Mouse (Mus musculus) forebrain, embryonic 16.5 days (tissue): ENCODE results near the gene Nol9. TPM values are rescaled to one million over a fixed set of nuclear protein-coding genes. Genes with fewer than 3 reads are reported as not detected.

Experiments
- ATAC-seq: fragments of 200-750 bp; cut with Nextera tagmentation; 2 replicates; pipeline ENCODE4 v1.8.0; 2017; ENCODE audit warnings: mild to moderate bottlenecking, moderate library complexity
- H3K27ac ChIP-seq: fragments of 300-500 bp; sonication (generic); 2 replicates; pipeline ENCODE4 v1.5.1; 2014; ENCODE audit warnings: low read length, control low read depth
- H3K27me3 ChIP-seq: fragments of 300-500 bp; sonication (generic); replicated peaks from 2 replicates; pipeline ENCODE4 v1.6.1; 2014; ENCODE audit warnings: low read length; ENCODE audit not compliant: control insufficient read depth, insufficient read depth
- H3K36me3 ChIP-seq: fragments of 300-500 bp; sonication (generic); 2 replicates; pipeline ENCODE4 v1.6.1; 2014; ENCODE audit not compliant: control insufficient read depth, insufficient read depth
- H3K4me1 ChIP-seq: fragments of 300-500 bp; sonication (generic); replicated peaks from 2 replicates; pipeline ENCODE4 v1.6.1; 2014; ENCODE audit warnings: low read length; ENCODE audit not compliant: control insufficient read depth, insufficient read depth
- H3K4me2 ChIP-seq: fragments of 300-500 bp; sonication (generic); 2 replicates; pipeline ENCODE4 v1.6.1; 2014; ENCODE audit warnings: mild to moderate bottlenecking, low read length, control low read depth
- H3K4me3 ChIP-seq: fragments of 300-500 bp; sonication (generic); replicated peaks from 2 replicates; pipeline ENCODE4 v1.5.1; 2014; ENCODE audit warnings: mild to moderate bottlenecking, low read length, control low read depth
- H3K9ac ChIP-seq: fragments of 300-500 bp; sonication (generic); replicated peaks from 2 replicates; pipeline ENCODE4 v1.6.1; 2014; ENCODE audit warnings: low read depth, low read length, control low read depth
- H3K9me3 ChIP-seq: fragments of 300-500 bp; sonication (generic); 2 replicates; pipeline ENCODE4 v1.6.1; 2016; ENCODE audit warnings: low read length; ENCODE audit not compliant: control insufficient read depth
- WGBS: fragments of 180-500 bp; shearing (Covaris S2); extraction: QIAGEN DNeasy Blood & Tissue Kit; methylation state at CpG from one replicate; pipeline ENCODE4 v1.1.7; 2014; 5-methylcytosine and 5-hydroxymethylcytosine counted together
- polyA plus RNA-seq: library from polyadenylated mRNA; unstranded; fragments of >200 nt; fragmentation: Nextera tagmentation; extraction: Ambion mirVana; gene quantifications from 2 replicates; pipeline ENCODE4 v1.2.1, GENCODE M21; 2015

Nol9 gene
- polyA plus RNA-seq, 1 experiment from 2014 or later, result 25.1 TPM

GRCm38 (mm10) chr4:152092751-152093293, 53.7 kb downstream of the Nol9 start:
- WGBS, result 60% methylated on average over 8 of the region's 8 CpGs
- Histone ChIP-seq H3K27ac (no peak overlapping the region), H3K4me2 (no peak overlapping the region), H3K9ac (0 out of 2 replicates have a peak overlapping the region, but pooled peaks have one; percentile 9), H3K9me3 (no peaks in the 10 kb centered on the region), H3K36me3 (no peaks in the 10 kb centered on the region), H3K4me3 (no peak overlapping the region), H3K4me1 (peaks cover 14% of the 10 kb centered on the region), H3K27me3 (no peaks in the 10 kb centered on the region)
- ATAC-seq, result no peak

- H3K4me2 ChIP-seq, result no peak overlapping the region
These were observed 55.1 kb downstream of the Nol9 start for GRCm38 (mm10) chr4:152094233-152094632.

GRCm38 (mm10) chr4:152095937-152096910, 57.1 kb downstream of the Nol9 start:
- Histone ChIP-seq H3K4me1 (peaks cover 3% of the 10 kb centered on the region; the same call in 1 of the 2 replicates), H3K9me3 (no peaks in the 10 kb centered on the region), H3K4me2 (no peak overlapping the region), H3K27me3 (no peaks in the 10 kb centered on the region), H3K27ac (no peak overlapping the region), H3K4me3 (0 out of 2 replicates have a peak overlapping the region, but pooled peaks have one; percentile 8), H3K36me3 (no peaks in the 10 kb centered on the region), H3K9ac (no peak overlapping the region)
- 22% methylated on average over 27 of the region's 27 CpGs for WGBS
- no peak for ATAC-seq

More at GRCm38 (mm10) chr4:152094233-152094632, 55.1 kb downstream of the Nol9 start:
- H3K27me3 ChIP-seq, result no peaks in the 10 kb centered on the region
- H3K9me3 ChIP-seq, result no peaks in the 10 kb centered on the region
- peaks cover 3% of the 10 kb centered on the region; the same call in 1 of the 2 replicates for H3K4me1 ChIP-seq
- H3K27ac ChIP-seq, result no peak overlapping the region
- H3K9ac ChIP-seq, result no peak overlapping the region
- no peak for ATAC-seq
- 90% methylated on average over 12 of the region's 12 CpGs for WGBS
- no peaks in the 10 kb centered on the region for H3K36me3 ChIP-seq
- H3K4me3 ChIP-seq, result no peak overlapping the region

GRCm38 (mm10) chr4:152096927-152097326, 57.8 kb downstream of the Nol9 start:
- Histone ChIP-seq H3K4me2 (no peak overlapping the region), H3K27ac (no peak overlapping the region), H3K9ac (no peak overlapping the region)

GRCm38 (mm10) chr4:152097911-152098799, 59.0 kb downstream of the Nol9 start:
- WGBS, result 23% methylated on average over 11 of the region's 11 CpGs
- Histone ChIP-seq H3K4me3 (no peak overlapping the region), H3K4me2 (no peak overlapping the region), H3K9me3 (no peaks in the 10 kb centered on the region), H3K9ac (no peak overlapping the region), H3K27me3 (no peaks in the 10 kb centered on the region), H3K36me3 (0 out of 2 replicates have a peak, but pooled peaks cover 3% of the 10 kb centered on the region), H3K27ac (no peak overlapping the region), H3K4me1 (no peaks in the 10 kb centered on the region)
- ATAC-seq, result no peak

More at GRCm38 (mm10) chr4:152096927-152097326, 57.8 kb downstream of the Nol9 start:
- Histone ChIP-seq H3K9me3 (no peaks in the 10 kb centered on the region), H3K36me3 (no peaks in the 10 kb centered on the region), H3K27me3 (no peaks in the 10 kb centered on the region), H3K4me1 (peaks cover 3% of the 10 kb centered on the region; the same call in 1 of the 2 replicates), H3K4me3 (0 out of 2 replicates have a peak overlapping the region, but pooled peaks have one; percentile 8)
- ATAC-seq, result no peak
- WGBS, result 39% methylated on average over 6 of the region's 6 CpGs

GRCm38 (mm10) chr4:152100541-152100940, 61.4 kb downstream of the Nol9 start:
- Histone ChIP-seq H3K27ac (no peak overlapping the region), H3K9ac (no peak overlapping the region), H3K9me3 (no peaks in the 10 kb centered on the region), H3K4me3 (no peak overlapping the region), H3K4me1 (no peaks in the 10 kb centered on the region), H3K27me3 (no peaks in the 10 kb centered on the region), H3K4me2 (no peak overlapping the region), H3K36me3 (peaks cover 7% of the 10 kb centered on the region)
- WGBS, result 81% methylated on average over 11 of the region's 11 CpGs
- no peak for ATAC-seq

GRCm38 (mm10) chr4:152101081-152101653, 62.0 kb downstream of the Nol9 start:
- peaks cover 7% of the 10 kb centered on the region for H3K36me3 ChIP-seq
- no peak for ATAC-seq
- H3K4me3 ChIP-seq, result no peak overlapping the region
- no peaks in the 10 kb centered on the region for H3K27me3 ChIP-seq
- H3K4me1 ChIP-seq, result no peaks in the 10 kb centered on the region
- WGBS, result 80% methylated on average over 7 of the region's 7 CpGs
- no peak overlapping the region for H3K27ac ChIP-seq
- H3K9me3 ChIP-seq, result no peaks in the 10 kb centered on the region
- H3K4me2 ChIP-seq, result no peak overlapping the region
- H3K9ac ChIP-seq, result no peak overlapping the region

- no peaks in the 10 kb centered on the region for H3K9me3 ChIP-seq
- H3K4me1 ChIP-seq, result no peaks in the 10 kb centered on the region
- H3K27ac ChIP-seq, result no peak overlapping the region
- no peak overlapping the region for H3K4me2 ChIP-seq
- no peak for ATAC-seq
- H3K9ac ChIP-seq, result no peak overlapping the region
- 93% methylated on average over 16 of the region's 16 CpGs for WGBS
- peaks cover 7% of the 10 kb centered on the region for H3K36me3 ChIP-seq
- no peak overlapping the region for H3K4me3 ChIP-seq
- no peaks in the 10 kb centered on the region for H3K27me3 ChIP-seq
These were observed 62.8 kb downstream of the Nol9 start for GRCm38 (mm10) chr4:152101921-152102320.
